Mouse (Mus musculus): Measurements from ENCODE around the gene Dct. TPM values are rescaled to one million over a fixed set of nuclear protein-coding genes. Genes with fewer than 3 reads are reported as not detected.
A peak's percentile ranks its signal among the peaks of the same experiment; 100 is the strongest.

The Dct gene
- 8.5 and 9.7 TPM in 2 replicates for polyA plus RNA-seq (2014; fragmentation: Nextera tagmentation; extraction: Ambion mirVana)

GRCm38 (mm10) chr14:118051975-118052630, at the start of gene Dct:
Dct (minus strand) TSS chr14:118052244.
- Histone ChIP-seq H3K9me3 (ENCODE audit: control insufficient read depth, low read length) (no peaks in the 10 kb centered on the region), H3K27ac (ENCODE audit: low read depth, low read length) (peak within 1 kb of the TSS; percentile 63; the same call in 1 of the 2 replicates), H3K4me2 (ENCODE audit: low read depth, low read length, severe bottlenecking) (peak within 1 kb of the TSS; percentile 12), H3K4me3 (ENCODE audit: low read depth, low read length) (no peak within 1 kb of the TSS), H3K4me1 (replicated peaks; ENCODE audit: control insufficient read depth, insufficient read depth, low read length) (peaks cover 9% of the 10 kb centered on the region), H3K9ac (ENCODE audit: low read length) (peak within 1 kb of the TSS; percentile 37), H3K27me3 (ENCODE audit: control insufficient read depth, insufficient read depth, low read length) (peaks cover 26% of the 10 kb centered on the region), H3K36me3 (ENCODE audit: control insufficient read depth, insufficient read depth, low read length) (no peaks in the 10 kb centered on the region)
- ATAC-seq (replicated peaks; ENCODE audit: low FRiP score), result peak; percentile 88
- DNase-seq (ENCODE audit: low spot score), result peak; percentile 81
- WGBS, result 18% methylated on average over 13 of the region's 13 CpGs

- whole genome bisulfite sequencing, result 90% methylated on average over 14 of the region's 14 CpGs
- DNase-seq (ENCODE audit: low spot score) (no peak), ATAC-seq (replicated peaks; ENCODE audit: low FRiP score) (no peak)
- Histone ChIP-seq H3K9me3 (ENCODE audit: control insufficient read depth, low read length) (no peaks in the 10 kb centered on the region), H3K4me3 (ENCODE audit: low read depth, low read length) (no peak overlapping the region), H3K36me3 (ENCODE audit: control insufficient read depth, insufficient read depth, low read length) (no peaks in the 10 kb centered on the region), H3K27me3 (ENCODE audit: control insufficient read depth, insufficient read depth, low read length) (no peaks in the 10 kb centered on the region), H3K4me2 (ENCODE audit: low read depth, low read length, severe bottlenecking) (no peak overlapping the region), H3K27ac (ENCODE audit: low read depth, low read length) (no peak overlapping the region), H3K4me1 (replicated peaks; ENCODE audit: control insufficient read depth, insufficient read depth, low read length) (no peaks in the 10 kb centered on the region), H3K9ac (ENCODE audit: low read length) (no peak overlapping the region)
These were observed 49.4 kb upstream of the Dct start for GRCm38 (mm10) chr14:118101227-118101990.

DNA sequence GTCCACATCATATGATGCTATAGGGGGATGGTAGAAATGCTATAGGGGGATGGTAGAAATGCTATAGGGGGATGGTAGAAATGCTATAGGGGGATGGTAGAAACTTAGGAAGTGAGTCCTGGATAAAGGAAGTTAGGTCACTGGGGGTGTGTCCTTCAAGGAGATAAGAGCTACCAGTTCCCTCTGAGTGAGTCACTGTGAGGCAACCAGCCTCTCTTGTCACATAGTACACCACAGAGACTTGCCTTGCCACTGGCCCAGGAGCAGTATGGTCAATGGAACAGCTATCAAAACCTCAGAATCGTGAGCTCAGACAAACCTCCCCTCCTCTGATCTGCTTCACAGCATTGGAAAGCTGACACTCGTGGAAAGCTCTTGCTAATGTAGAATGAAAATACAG, 46.2 kb upstream of the Dct start:
- H3K9me3 ChIP-seq (ENCODE audit: control insufficient read depth, low read length), result no peaks in the 10 kb centered on the region
- ATAC-seq (replicated peaks; ENCODE audit: low FRiP score), result no peak
- no peaks in the 10 kb centered on the region for H3K36me3 ChIP-seq (ENCODE audit: control insufficient read depth, insufficient read depth, low read length)
- no peaks in the 10 kb centered on the region for H3K4me1 ChIP-seq (replicated peaks; ENCODE audit: control insufficient read depth, insufficient read depth, low read length)
- H3K27me3 ChIP-seq (ENCODE audit: control insufficient read depth, insufficient read depth, low read length), result no peaks in the 10 kb centered on the region
- H3K4me2 ChIP-seq (ENCODE audit: low read depth, low read length, severe bottlenecking), result no peak overlapping the region
- 79% methylated on average over 2 of the region's 2 CpGs for WGBS
- no peak for DNase-seq (ENCODE audit: low spot score)
- no peak overlapping the region for H3K4me3 ChIP-seq (ENCODE audit: low read depth, low read length)
- no peak overlapping the region for H3K27ac ChIP-seq (ENCODE audit: low read depth, low read length)
- H3K9ac ChIP-seq (ENCODE audit: low read length), result no peak overlapping the region

DNA sequence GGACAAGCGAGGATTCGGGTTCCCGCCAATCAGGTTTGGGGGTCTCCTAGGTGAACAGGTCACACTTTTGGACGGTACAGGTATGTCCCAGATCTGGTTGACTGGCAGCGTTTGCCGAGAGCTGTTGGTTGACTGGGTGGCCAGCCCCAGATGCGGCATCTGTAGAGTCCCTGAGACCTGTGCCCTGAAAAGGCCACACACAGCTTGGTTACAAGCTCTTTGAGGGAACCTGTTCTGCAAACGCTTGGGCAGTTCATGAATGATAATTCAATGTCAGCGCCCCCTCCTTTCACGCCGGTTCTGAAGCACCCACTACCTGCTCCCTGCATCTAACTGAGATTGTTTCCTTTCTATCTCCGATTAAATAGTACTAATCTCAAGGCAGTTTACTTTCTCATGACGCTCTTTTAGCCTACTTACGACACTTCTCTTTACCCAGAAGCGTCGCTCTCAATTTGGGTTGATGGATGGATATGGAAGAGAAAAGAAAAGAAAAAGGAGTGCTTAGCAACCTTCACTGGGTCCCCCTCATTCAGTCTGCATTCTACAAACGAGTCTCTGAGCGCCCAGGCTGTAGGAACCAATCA, 37.9 kb upstream of the Dct start:
- ATAC-seq (replicated peaks; ENCODE audit: low FRiP score), result peak; percentile 69
- no peak overlapping the region; the same call in 1 of the 2 replicates for H3K27ac ChIP-seq (ENCODE audit: low read depth, low read length)
- no peaks in the 10 kb centered on the region for H3K9me3 ChIP-seq (ENCODE audit: control insufficient read depth, low read length)
- H3K4me1 ChIP-seq (replicated peaks; ENCODE audit: control insufficient read depth, insufficient read depth, low read length), result 0 out of 2 replicates have a peak, but pooled peaks cover 3% of the 10 kb centered on the region
- H3K4me3 ChIP-seq (ENCODE audit: low read depth, low read length), result peak overlapping the region; percentile 62
- WGBS, result 1% methylated on average over 18 of the region's 18 CpGs
- H3K9ac ChIP-seq (ENCODE audit: low read length), result peak overlapping the region; percentile 64
- peak overlapping the region; percentile 69 for H3K4me2 ChIP-seq (ENCODE audit: low read depth, low read length, severe bottlenecking)
- DNase-seq (ENCODE audit: low spot score), result no peak
- H3K36me3 ChIP-seq (ENCODE audit: control insufficient read depth, insufficient read depth, low read length), result no peaks in the 10 kb centered on the region
- H3K27me3 ChIP-seq (ENCODE audit: control insufficient read depth, insufficient read depth, low read length), result no peaks in the 10 kb centered on the region

- Histone ChIP-seq H3K4me1 (replicated peaks; ENCODE audit: control insufficient read depth, insufficient read depth, low read length) (0 out of 2 replicates have a peak, but pooled peaks cover 3% of the 10 kb centered on the region), H3K4me2 (ENCODE audit: low read depth, low read length, severe bottlenecking) (peak overlapping the region; percentile 69), H3K9me3 (ENCODE audit: control insufficient read depth, low read length) (no peaks in the 10 kb centered on the region), H3K4me3 (ENCODE audit: low read depth, low read length) (peak overlapping the region; percentile 62), H3K9ac (ENCODE audit: low read length) (peak overlapping the region; percentile 64), H3K27ac (ENCODE audit: low read depth, low read length) (no peak overlapping the region; the same call in 1 of the 2 replicates), H3K27me3 (ENCODE audit: control insufficient read depth, insufficient read depth, low read length) (no peaks in the 10 kb centered on the region), H3K36me3 (ENCODE audit: control insufficient read depth, insufficient read depth, low read length) (no peaks in the 10 kb centered on the region)
- DNase-seq (ENCODE audit: low spot score) (peak; percentile 95), ATAC-seq (replicated peaks; ENCODE audit: low FRiP score) (peak; percentile 73)
- WGBS, result under 1% methylated on average over 44 of the region's 44 CpGs
These were observed 37.3 kb upstream of the Dct start for GRCm38 (mm10) chr14:118089215-118089805.

- Histone ChIP-seq H3K4me1 (replicated peaks; ENCODE audit: control insufficient read depth, insufficient read depth, low read length) (0 out of 2 replicates have a peak, but pooled peaks cover 3% of the 10 kb centered on the region), H3K4me3 (ENCODE audit: low read depth, low read length) (peak overlapping the region; percentile 62), H3K9ac (ENCODE audit: low read length) (peak overlapping the region; percentile 64), H3K27me3 (ENCODE audit: control insufficient read depth, insufficient read depth, low read length) (peaks cover under 1% of the 10 kb centered on the region; the same call in 1 of the 2 replicates), H3K27ac (ENCODE audit: low read depth, low read length) (no peak overlapping the region; the same call in 1 of the 2 replicates), H3K4me2 (ENCODE audit: low read depth, low read length, severe bottlenecking) (peak overlapping the region; percentile 69), H3K36me3 (ENCODE audit: control insufficient read depth, insufficient read depth, low read length) (no peaks in the 10 kb centered on the region), H3K9me3 (ENCODE audit: control insufficient read depth, low read length) (no peaks in the 10 kb centered on the region)
- ATAC-seq (replicated peaks; ENCODE audit: low FRiP score) (peak; percentile 63), DNase-seq (ENCODE audit: low spot score) (no peak)
- 9% methylated on average over 22 of the region's 22 CpGs for WGBS
These were observed 36.6 kb upstream of the Dct start for GRCm38 (mm10) chr14:118088437-118089207.

- peaks cover 4% of the 10 kb centered on the region; the same call in 1 of the 2 replicates for H3K27me3 ChIP-seq (ENCODE audit: control insufficient read depth, insufficient read depth, low read length)
- ATAC-seq (replicated peaks; ENCODE audit: low FRiP score) (no peak), DNase-seq (ENCODE audit: low spot score) (no peak)
- no peak overlapping the region for H3K9ac ChIP-seq (ENCODE audit: low read length)
- no peak overlapping the region for H3K4me3 ChIP-seq (ENCODE audit: low read depth, low read length)
- no peak overlapping the region for H3K27ac ChIP-seq (ENCODE audit: low read depth, low read length)
- H3K4me1 ChIP-seq (replicated peaks; ENCODE audit: control insufficient read depth, insufficient read depth, low read length), result 0 out of 2 replicates have a peak, but pooled peaks cover 3% of the 10 kb centered on the region
- WGBS, result 54% methylated on average over 5 of the region's 5 CpGs
- H3K9me3 ChIP-seq (ENCODE audit: control insufficient read depth, low read length), result no peaks in the 10 kb centered on the region
- H3K36me3 ChIP-seq (ENCODE audit: control insufficient read depth, insufficient read depth, low read length), result no peaks in the 10 kb centered on the region
- no peak overlapping the region for H3K4me2 ChIP-seq (ENCODE audit: low read depth, low read length, severe bottlenecking)
These were observed 34.4 kb upstream of the Dct start for GRCm38 (mm10) chr14:118086271-118087035.

Measured in forebrain, embryonic 11.5 days (tissue).